Mouse (Mus musculus) layer of hippocampus, adult 11-12 months (tissue): ENCODE data around the gene Tnf.
"Not testable (repeated sequence)": the region's sequence is repeated elsewhere in the genome, so short reads cannot be mapped to it uniquely, and the experiment has no call there.

Experiments
- DNase-seq: peaks from one replicate; pipeline ENCODE4 v3.0.0; 2022; ENCODE audit warnings: low spot score

The Tnf gene

GRCm38 (mm10) chr17:35234090-35234489, 32.3 kb upstream of the Tnf start:
- not testable (repeated sequence) for DNase-seq

GRCm38 (mm10) chr17:35233114-35233980, 31.5 kb upstream of the Tnf start, which contains the start of gene Atp6v1g2:
Gene Atp6v1g2, plus strand, starts transcription at chr17:35233660.
- no peak for DNase-seq

GRCm38 (mm10) chr17:35232659-35233058, 30.9 kb upstream of the Tnf start:
- no peak for DNase-seq

DNA sequence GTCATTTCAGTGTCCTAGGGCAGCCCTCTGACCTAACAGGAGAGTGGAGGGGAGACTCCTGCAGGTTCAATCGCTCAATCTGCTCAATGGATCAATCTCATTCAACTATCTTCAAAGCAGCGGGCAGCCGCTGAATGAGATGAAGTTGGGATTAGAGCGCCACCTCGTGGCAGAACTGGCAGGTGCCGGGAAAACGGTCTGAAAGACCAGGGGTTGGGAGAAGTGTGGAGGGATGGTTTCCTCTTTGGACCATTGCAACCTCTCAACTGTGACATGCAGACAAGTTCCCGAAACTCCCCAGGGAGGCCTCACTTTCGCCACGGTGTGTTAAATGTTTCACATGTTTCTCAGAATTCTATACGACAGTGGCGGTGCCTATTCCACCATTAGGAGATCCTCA, 30.2 kb upstream of the Tnf start:
- DNase-seq, result peak; percentile 88

GRCm38 (mm10) chr17:35231022-35231421, 29.2 kb upstream of the Tnf start:
- DNase-seq, result no peak

- no peak for DNase-seq
Observed at GRCm38 (mm10) chr17:35226561-35227046, 24.8 kb upstream of the Tnf start.

DNA sequence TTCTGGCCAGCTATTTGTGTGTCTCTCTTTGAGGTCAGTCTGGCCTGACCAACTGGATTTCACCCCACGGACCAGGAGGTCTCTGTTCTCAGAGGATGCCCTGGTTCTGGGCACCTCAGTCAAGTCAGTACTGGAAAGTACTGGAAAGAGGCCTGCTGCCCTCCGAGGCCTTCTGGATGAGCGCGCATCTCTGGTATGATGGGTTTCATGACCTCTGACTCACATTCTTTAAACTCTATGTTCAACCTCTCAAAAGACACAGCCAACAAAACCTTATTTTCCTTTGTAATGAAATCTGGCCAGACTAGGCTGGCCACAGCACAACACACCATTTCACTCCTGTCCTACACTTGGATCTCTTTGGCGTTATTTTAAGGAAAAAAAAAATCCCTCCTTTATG, 23.6 kb upstream of the Tnf start:
- DNase-seq, result no peak

DNA sequence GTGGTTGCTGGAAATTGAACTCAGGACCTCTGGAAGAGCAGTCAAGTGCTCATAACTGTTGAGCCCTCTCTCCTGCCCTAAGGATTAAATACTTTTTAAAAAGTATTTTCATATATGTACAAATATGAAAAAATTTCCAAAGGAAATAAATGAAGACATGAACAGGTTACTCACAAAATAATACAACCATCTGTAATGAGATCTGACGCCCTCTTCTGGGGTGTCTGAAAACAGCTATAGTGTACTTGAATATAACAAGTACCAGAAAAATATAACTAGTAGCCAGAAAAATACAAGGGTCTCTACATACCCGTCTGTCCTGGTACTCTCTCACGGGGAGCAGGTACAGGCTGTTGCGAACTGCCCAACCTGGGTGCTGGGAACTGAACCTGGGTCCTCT, 22.8 kb upstream of the Tnf start:
- DNase-seq, result no peak

DNA sequence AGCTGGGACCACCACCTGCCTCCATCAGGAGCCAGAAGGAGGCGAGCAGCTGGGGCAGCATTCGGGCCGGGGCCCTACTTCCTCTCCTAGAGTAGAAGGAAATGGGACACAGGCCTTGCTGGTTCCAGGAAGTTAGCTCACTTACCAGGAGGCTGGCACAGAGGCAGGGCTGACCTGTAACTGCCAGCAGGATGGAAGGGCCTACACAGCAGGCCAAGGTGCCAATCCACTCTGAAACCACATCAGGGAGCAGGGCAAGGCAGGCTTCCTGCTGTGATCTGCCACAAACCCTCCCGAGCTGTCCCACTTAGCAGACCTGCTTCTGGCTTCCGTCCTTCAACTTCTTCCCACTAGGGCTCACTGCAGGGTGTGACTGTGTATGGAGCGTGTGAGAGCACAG, 20.5 kb upstream of the Tnf start:
- DNase-seq, result no peak

GRCm38 (mm10) chr17:35220156-35220952, 18.5 kb upstream of the Tnf start, which contains the start of gene Gm16181:
Gene Gm16181, plus strand, starts transcription at chr17:35220834.
- no peak for DNase-seq

GRCm38 (mm10) chr17:35219601-35220041, 17.8 kb upstream of the Tnf start:
- DNase-seq, result peak; percentile 36

- no peak for DNase-seq
Observed at GRCm38 (mm10) chr17:35218516-35219193, 16.8 kb upstream of the Tnf start.

- DNase-seq, result no peak
Observed at GRCm38 (mm10) chr17:35213071-35213470, 11.3 kb upstream of the Tnf start.

GRCm38 (mm10) chr17:35210593-35210992, 8.8 kb upstream of the Tnf start:
- DNase-seq, result no peak

GRCm38 (mm10) chr17:35209785-35210535, 8.2 kb upstream of the Tnf start:
- no peak for DNase-seq

DNA sequence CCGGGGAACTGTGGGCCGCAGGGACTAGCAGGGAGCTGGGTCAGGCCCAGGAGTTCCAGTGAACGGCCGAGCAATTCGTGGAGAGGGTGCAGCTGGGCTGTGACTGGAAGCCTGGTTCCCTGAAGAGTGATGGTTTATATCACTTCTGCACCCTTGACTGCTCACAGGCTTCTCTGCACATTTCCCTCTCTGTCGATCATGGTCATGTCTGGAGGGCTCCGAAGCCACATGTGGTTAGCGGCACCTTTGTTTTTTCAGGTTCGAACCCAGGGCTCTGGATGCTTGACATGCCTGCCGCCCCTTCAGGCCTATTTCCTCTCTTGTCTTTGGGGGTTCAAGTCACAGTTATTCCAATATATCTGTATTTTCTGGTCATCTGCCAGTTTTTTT, 3.6 kb upstream of the Tnf start:
- DNase-seq, result no peak

- no peak for DNase-seq
Observed at GRCm38 (mm10) chr17:35204494-35205379, 2.9 kb upstream of the Tnf start, which contains the start of gene Lta. Gene Lta, minus strand, starts transcription at chr17:35205351.

DNA sequence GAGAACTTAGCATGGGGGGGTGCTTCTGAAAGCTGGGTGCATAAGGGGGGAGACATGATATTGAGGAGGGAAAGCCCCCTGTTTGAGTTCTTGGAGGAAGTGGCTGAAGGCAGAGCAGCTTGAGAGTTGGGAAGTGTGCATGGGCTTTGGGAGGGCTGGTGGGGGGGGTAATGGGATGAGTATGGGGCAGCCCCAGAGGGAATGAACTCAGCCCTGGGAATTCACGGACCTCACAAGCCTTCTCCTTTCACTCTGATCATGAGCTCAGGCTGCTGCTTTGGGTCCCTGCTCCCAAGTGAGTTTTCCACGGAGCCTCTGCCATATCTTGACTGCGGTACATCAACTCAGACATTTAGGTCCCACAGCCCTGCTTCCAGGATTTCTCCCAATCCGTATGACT, 635 bp upstream of the Tnf start:
- no peak for DNase-seq

GRCm38 (mm10) chr17:35201128-35201527, 679 bp downstream of the Tnf start:
- no peak for DNase-seq

- no peak for DNase-seq
Observed at GRCm38 (mm10) chr17:35200398-35200797, 1.4 kb downstream of the Tnf start.
